Mouse (Mus musculus) layer of hippocampus, adult 2 months (tissue): ENCODE measurements at regions not wholly inside any gene's neighbourhood (a gene's known extent, or its start where the extent isn't known, plus 50 kb on each side); places are given as distances from the start of the nearest gene placed in this dataset.
A peak's percentile ranks its signal among the peaks of the same experiment; 100 is the strongest.
"Not testable (repeated sequence)": the region's sequence is repeated elsewhere in the genome, so short reads cannot be mapped to it uniquely, and the experiment has no call there.

Experiments
- DNase-seq, 2 experiments: peaks; one replicate each; pipeline ENCODE4 v3.0.0; 2022; ENCODE audit warnings: low spot score in 2 of 2
- H3K27ac ChIP-seq: fragments of 200-600 bp; 2 replicates; pipeline ENCODE4 v1.8.1; 2022
- H3K4me3 ChIP-seq: fragments of 200-600 bp; 2 replicates; pipeline ENCODE4 v1.8.1; 2022; ENCODE audit warnings: mild to moderate bottlenecking
- CTCF ChIP-seq: fragments of 200-600 bp; conservative IDR thresholded peaks from 2 replicates; pipeline ENCODE4 v1.8.1; 2022; ENCODE audit warnings: antibody characterized with exemption, mild to moderate bottlenecking, moderate library complexity

- no peak for TF ChIP-seq CTCF
- no peak for DNase-seq
- H3K27ac ChIP-seq = no peak overlapping the region
These were observed 692.5 kb upstream of the Intu start for GRCm38 (mm10) chr3:39838377-39839145.

GRCm38 (mm10) chr3:39840946-39841345, 690.1 kb upstream of the Intu start:
- TF ChIP-seq CTCF = no peak
- DNase-seq = peak; percentile 14 to 67
- Histone ChIP-seq H3K27ac (peak overlapping the region; percentile 28; the same call in 1 of the 2 replicates), H3K4me3 (no peak overlapping the region)

More at GRCm38 (mm10) chr3:39838377-39839145, 692.5 kb upstream of the Intu start:
- H3K4me3 ChIP-seq = no peak overlapping the region

- TF ChIP-seq CTCF = no peak
These were observed 686.0 kb upstream of the Intu start for GRCm38 (mm10) chr3:39845123-39845522.

GRCm38 (mm10) chr3:39848829-39849228, 682.3 kb upstream of the Intu start:
- no peak overlapping the region for H3K27ac ChIP-seq
- no peak overlapping the region for H3K4me3 ChIP-seq
- no peak for TF ChIP-seq CTCF
- DNase-seq = no peak

More at GRCm38 (mm10) chr3:39845123-39845522, 686.0 kb upstream of the Intu start:
- Histone ChIP-seq H3K27ac (no peak overlapping the region), H3K4me3 (no peak overlapping the region)
- no peak for DNase-seq

- Histone ChIP-seq H3K4me3 (no peak overlapping the region), H3K27ac (no peak overlapping the region)
- TF ChIP-seq CTCF = no peak
- no peak for DNase-seq
These were observed 673.8 kb upstream of the Intu start for GRCm38 (mm10) chr3:39857214-39857839.

GRCm38 (mm10) chr3:39876046-39876445, 655.0 kb upstream of the Intu start:
- not testable (repeated sequence) for DNase-seq, H3K27ac ChIP-seq, H3K4me3 ChIP-seq

- H3K27ac ChIP-seq = no peak overlapping the region
- no peak for TF ChIP-seq CTCF
- DNase-seq = no peak
- H3K4me3 ChIP-seq = no peak overlapping the region
These were observed 646.7 kb upstream of the Intu start for GRCm38 (mm10) chr3:39884370-39884769.

- DNase-seq = no peak
- H3K27ac ChIP-seq = no peak overlapping the region
- H3K4me3 ChIP-seq = no peak overlapping the region
- TF ChIP-seq CTCF = no peak
These were observed 642.7 kb upstream of the Intu start for GRCm38 (mm10) chr3:39888376-39888775.

- TF ChIP-seq CTCF = no peak
- Histone ChIP-seq H3K27ac (no peak overlapping the region), H3K4me3 (no peak overlapping the region)
- no peak for DNase-seq
These were observed 641.9 kb upstream of the Intu start for GRCm38 (mm10) chr3:39889222-39889621.

- no peak for TF ChIP-seq CTCF
- no peak for DNase-seq
- H3K4me3 ChIP-seq = no peak overlapping the region
- no peak overlapping the region for H3K27ac ChIP-seq
These were observed 632.1 kb upstream of the Intu start for GRCm38 (mm10) chr3:39898961-39899360.

- no peak for DNase-seq
- no peak overlapping the region for H3K27ac ChIP-seq
- TF ChIP-seq CTCF = no peak
- H3K4me3 ChIP-seq = no peak overlapping the region
These were observed 630.9 kb upstream of the Intu start for GRCm38 (mm10) chr3:39900207-39900606.

- no peak for DNase-seq
- Histone ChIP-seq H3K4me3 (no peak overlapping the region), H3K27ac (no peak overlapping the region)
- no peak for TF ChIP-seq CTCF
These were observed 626.7 kb upstream of the Intu start for GRCm38 (mm10) chr3:39904377-39904776.

GRCm38 (mm10) chr3:39908676-39909362, 622.3 kb upstream of the Intu start:
- peak overlapping the region; percentile 55 for H3K27ac ChIP-seq
- no peak overlapping the region for H3K4me3 ChIP-seq
- peak in 1 of 2 experiments; percentile 19 for DNase-seq
- TF ChIP-seq CTCF = no peak
